Mouse (Mus musculus): ENCODE measurements around the gene Hmcn2. TPM values are rescaled to one million over a fixed set of nuclear protein-coding genes. Genes with fewer than 3 reads are reported as not detected.

The Hmcn2 gene
- total and polyA plus RNA-seq, 3 experiments, result 1.0 to 5.7 (median 2.1) TPM

DNA sequence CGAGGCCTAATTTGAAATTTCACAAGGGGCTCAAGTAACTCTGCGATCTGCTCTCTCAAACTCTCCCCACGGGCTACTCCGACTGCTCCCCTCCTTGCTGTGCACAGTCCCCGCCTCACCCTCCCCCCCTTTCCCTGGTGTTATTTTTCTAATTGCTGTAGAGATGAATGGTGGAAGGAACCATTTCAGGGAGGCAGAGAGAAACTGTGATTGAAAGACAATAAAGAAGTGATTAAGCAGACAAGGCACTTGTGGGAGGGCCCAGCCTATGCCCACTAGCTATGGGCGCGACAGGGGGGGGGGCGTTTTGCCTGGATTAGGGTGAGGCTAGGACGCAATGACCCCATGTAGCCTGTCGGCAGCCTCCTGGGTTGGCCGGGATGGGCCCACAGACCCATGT lies 179.0 kb downstream of the Hmcn2 start:
- no peak for DNase-seq (ENCODE audit: extremely low read depth)
- H3K27ac ChIP-seq (ENCODE audit: insufficient read depth, low read depth), result no peak overlapping the region
- dilution Hi-C loops (cut with MboI; ENCODE audit: extremely low pct_ligation_motif_present, extremely low pct_unique_long_range_greater_than_20kb, low sequenced_read_pairs), result no loop called here
- H3K36me3 ChIP-seq (replicated peaks in 1 of 2; ENCODE audit: control insufficient read depth in 1 of 2, insufficient read depth in 1 of 2, low read length in 1 of 2), result peaks cover 0 to 94% of the 10 kb centered on the region in 2 experiments
- TF ChIP-seq MAX (IDR thresholded peaks at IDR 0.05; ENCODE audit: low read length) (no peak), MEF2A (IDR thresholded peaks at IDR 0.05; ENCODE audit: borderline replicate concordance, low read depth, low read length) (no peak), BHLHE40 (IDR thresholded peaks at IDR 0.05; ENCODE audit: low read depth, low read length) (no peak), NRF1 (IDR thresholded peaks at IDR 0.05; ENCODE audit: low read depth, low read length) (no peak), USF2 (conservative IDR thresholded peaks at IDR 0.05; ENCODE audit: low read depth, low read length) (no peak), E2F4 (IDR thresholded peaks at IDR 0.05; ENCODE audit: insufficient replicate concordance, low read depth, low read length) (no peak), KAT2A (IDR thresholded peaks at IDR 0.05; ENCODE audit: insufficient replicate concordance, low read length) (no peak), CHD2 (IDR thresholded peaks at IDR 0.05; ENCODE audit: low read length) (no peak), SMC3 (IDR thresholded peaks at IDR 0.05; ENCODE audit: low read depth, low read length) (no peak), EP300 (IDR thresholded peaks at IDR 0.05; ENCODE audit: low read length) (no peak)
- in situ Hi-C loops (cut with MboI; ENCODE audit: low pct_ligation_motif_present, low pct_unique_long_range_greater_than_20kb, low sequenced_read_pairs), result loop anchor here (25.0 kb wide), 1 partner anchor 294 kb away; no protein-coding TSS in a partner anchor
- H3K79me2 ChIP-seq (replicated peaks; ENCODE audit: control insufficient read depth, extremely low read depth, insufficient read depth, poor library complexity, severe bottlenecking), result no peaks in the 10 kb centered on the region
- H3K4me3 ChIP-seq (replicated peaks in 1 of 3; ENCODE audit: low read depth in 2 of 3, low read length in 2 of 3, poor library complexity in 1 of 3), result no peak overlapping the region
- peaks cover 8% of the 10 kb centered on the region for H3K9me3 ChIP-seq (replicated peaks; ENCODE audit: low read length)
- no peak overlapping the region for H3K4me2 ChIP-seq (ENCODE audit: insufficient read depth, low read depth, poor library complexity, severe bottlenecking)
- H3K4me1 ChIP-seq (ENCODE audit: control insufficient read depth in 1 of 2, insufficient read depth in 2 of 2), result peaks cover 17 to 26% of the 10 kb centered on the region in 2 experiments
- no peak overlapping the region for H3K9ac ChIP-seq (ENCODE audit: insufficient read depth, low read depth)
- no peaks in the 10 kb centered on the region for H3K27me3 ChIP-seq (replicated peaks)

DNA sequence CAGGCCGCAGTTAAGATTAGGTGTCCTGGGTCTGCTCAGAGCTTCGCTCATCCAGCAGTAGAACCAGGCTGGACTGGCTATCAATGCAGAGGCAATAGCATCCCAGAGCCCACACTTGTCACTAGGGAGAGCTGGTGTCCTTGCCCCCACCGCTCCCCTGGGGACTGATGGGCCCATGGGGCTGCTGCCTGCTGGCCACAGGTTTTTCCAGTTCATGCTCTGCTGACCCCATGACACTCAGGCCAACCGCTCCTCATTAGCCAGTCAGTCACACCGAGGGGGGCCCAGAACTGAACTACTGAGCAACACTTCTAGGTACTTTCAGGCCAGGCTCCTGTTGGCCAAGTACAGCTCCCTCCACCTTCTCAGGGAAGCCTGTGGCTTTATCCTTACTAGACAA lies 180.1 kb downstream of the Hmcn2 start:
- dilution Hi-C loops (cut with MboI; ENCODE audit: extremely low pct_ligation_motif_present, extremely low pct_unique_long_range_greater_than_20kb, low sequenced_read_pairs), result no loop called here
- H3K9me3 ChIP-seq (replicated peaks; ENCODE audit: low read length), result peaks cover 8% of the 10 kb centered on the region
- H3K4me3 ChIP-seq (replicated peaks in 1 of 3; ENCODE audit: low read depth in 2 of 3, low read length in 2 of 3, poor library complexity in 1 of 3), result no peak overlapping the region
- peaks cover 0 to 94% of the 10 kb centered on the region in 2 experiments for H3K36me3 ChIP-seq (replicated peaks in 1 of 2; ENCODE audit: control insufficient read depth in 1 of 2, insufficient read depth in 1 of 2, low read length in 1 of 2)
- peaks cover 17 to 26% of the 10 kb centered on the region in 2 experiments for H3K4me1 ChIP-seq (ENCODE audit: control insufficient read depth in 1 of 2, insufficient read depth in 2 of 2)
- in situ Hi-C loops (cut with MboI; ENCODE audit: low pct_ligation_motif_present, low pct_unique_long_range_greater_than_20kb, low sequenced_read_pairs), result loop anchor here (25.0 kb wide), 1 partner anchor 293 kb away; no protein-coding TSS in a partner anchor
- no peaks in the 10 kb centered on the region for H3K79me2 ChIP-seq (replicated peaks; ENCODE audit: control insufficient read depth, extremely low read depth, insufficient read depth, poor library complexity, severe bottlenecking)
- peak overlapping the region; percentile 22; the same call in 1 of the 2 replicates for H3K4me2 ChIP-seq (ENCODE audit: insufficient read depth, low read depth, poor library complexity, severe bottlenecking)
- peak; percentile 48 for DNase-seq (ENCODE audit: extremely low read depth)
- H3K27ac ChIP-seq (ENCODE audit: insufficient read depth, low read depth), result no peak overlapping the region
- no peak overlapping the region for H3K9ac ChIP-seq (ENCODE audit: insufficient read depth, low read depth)
- H3K27me3 ChIP-seq (replicated peaks), result no peaks in the 10 kb centered on the region
- TF ChIP-seq POLR2A (IDR thresholded peaks at IDR 0.05; ENCODE audit: low read depth, low read length), result no peak
- peak; percentile 75; the same call in 1 of the 2 replicates for TF ChIP-seq TCF12 (IDR thresholded peaks at IDR 0.05; ENCODE audit: low read depth, low read length)
- no peak for TF ChIP-seq TBP (conservative IDR thresholded peaks at IDR 0.05; ENCODE audit: low read depth, low read length)
- TF ChIP-seq MAZ (IDR thresholded peaks at IDR 0.05; ENCODE audit: low read depth, low read length), result peak; percentile 93
- no peak for TF ChIP-seq SIN3A (IDR thresholded peaks at IDR 0.05; ENCODE audit: low read length)
- TF ChIP-seq JUND (conservative IDR thresholded peaks at IDR 0.05; ENCODE audit: low read depth, low read length), result no peak
- no peak for TF ChIP-seq MAX (IDR thresholded peaks at IDR 0.05; ENCODE audit: low read length)
- TF ChIP-seq HCFC1 (IDR thresholded peaks at IDR 0.05; ENCODE audit: low read depth, low read length), result no peak
- no peak for TF ChIP-seq ZKSCAN1 (IDR thresholded peaks at IDR 0.05; ENCODE audit: borderline replicate concordance, low read depth, low read length)
- TF ChIP-seq CTCF (conservative IDR thresholded peaks at IDR 0.05 in 1 of 2, IDR thresholded peaks at IDR 0.05 in 1 of 2; ENCODE audit: low read depth in 2 of 2, low read length in 2 of 2), result no peak
- TF ChIP-seq BHLHE40 (IDR thresholded peaks at IDR 0.05; ENCODE audit: low read depth, low read length), result peak; percentile 68
- TF ChIP-seq USF2 (conservative IDR thresholded peaks at IDR 0.05; ENCODE audit: low read depth, low read length), result no peak
- TF ChIP-seq POLR2AphosphoS2 (IDR thresholded peaks at IDR 0.05; ENCODE audit: low read depth, low read length), result no peak
- no peak for TF ChIP-seq ZMIZ1 (IDR thresholded peaks at IDR 0.05; ENCODE audit: low read depth, low read length)
- no peak for TF ChIP-seq ELF1 (IDR thresholded peaks at IDR 0.05; ENCODE audit: low read depth, low read length)
- peak; percentile 70; the same call in 1 of the 2 replicates for TF ChIP-seq KAT2A (IDR thresholded peaks at IDR 0.05; ENCODE audit: insufficient replicate concordance, low read length)
- TF ChIP-seq SMC3 (IDR thresholded peaks at IDR 0.05; ENCODE audit: low read depth, low read length), result no peak
- TF ChIP-seq UBTF (IDR thresholded peaks at IDR 0.05; ENCODE audit: low read depth, low read length), result no peak
- TF ChIP-seq NELFE (IDR thresholded peaks at IDR 0.05; ENCODE audit: low read depth, low read length), result no peak
- no peak for TF ChIP-seq CHD1 (IDR thresholded peaks at IDR 0.05; ENCODE audit: low read depth, low read length)
- peak; percentile 37; the same call in 1 of the 2 replicates for TF ChIP-seq EP300 (IDR thresholded peaks at IDR 0.05; ENCODE audit: low read length)
- TF ChIP-seq ETS1 (conservative IDR thresholded peaks at IDR 0.05; ENCODE audit: low read depth, low read length), result peak; percentile 66; the same call in 1 of the 2 replicates
- no peak for TF ChIP-seq RAD21 (IDR thresholded peaks at IDR 0.05; ENCODE audit: low read depth, low read length)
- TF ChIP-seq E2F4 (IDR thresholded peaks at IDR 0.05; ENCODE audit: insufficient replicate concordance, low read depth, low read length), result no peak
- no peak for TF ChIP-seq CHD2 (IDR thresholded peaks at IDR 0.05; ENCODE audit: low read length)
- TF ChIP-seq MAFK (IDR thresholded peaks at IDR 0.05; ENCODE audit: insufficient replicate concordance, low read length), result peak; percentile 60; the same call in 1 of the 2 replicates
- TF ChIP-seq ZNF384 (IDR thresholded peaks at IDR 0.05; ENCODE audit: low read depth, low read length), result no peak
- no peak for TF ChIP-seq PAX5 (IDR thresholded peaks at IDR 0.05; ENCODE audit: low read length)
- no peak for TF ChIP-seq USF1 (IDR thresholded peaks at IDR 0.05; ENCODE audit: low read depth, low read length)
- no peak for TF ChIP-seq NRF1 (IDR thresholded peaks at IDR 0.05; ENCODE audit: low read depth, low read length)
- peak; percentile 19; the same call in 1 of the 2 replicates for TF ChIP-seq MEF2A (IDR thresholded peaks at IDR 0.05; ENCODE audit: borderline replicate concordance, low read depth, low read length)
